Mouse (Mus musculus): ENCODE results near the gene Sucla2. TPM values are rescaled to one million over a fixed set of nuclear protein-coding genes. Genes with fewer than 3 reads are reported as not detected.
A peak's percentile ranks its signal among the peaks of the same experiment; 100 is the strongest.

Sucla2 gene
- 92.8 and 105 TPM in 2 replicates for polyA plus RNA-seq (2014; fragmentation: Nextera tagmentation; extraction: Ambion mirVana)

- Histone ChIP-seq H3K27me3 (replicated peaks; ENCODE audit: control insufficient read depth, insufficient read depth, low read length) (no peaks in the 10 kb centered on the region), H3K4me3 (ENCODE audit: low read depth, low read length) (peak within 1 kb of the TSS; percentile 63), H3K4me2 (peak within 1 kb of the TSS; percentile 65), H3K9me3 (ENCODE audit: control insufficient read depth, low read length) (no peaks in the 10 kb centered on the region), H3K27ac (ENCODE audit: low read depth, low read length) (peak within 1 kb of the TSS; percentile 52), H3K36me3 (ENCODE audit: control insufficient read depth, insufficient read depth, low read length) (no peaks in the 10 kb centered on the region), H3K4me1 (replicated peaks; ENCODE audit: control insufficient read depth, insufficient read depth, low read length) (no peaks in the 10 kb centered on the region), H3K9ac (ENCODE audit: low read depth, low read length) (peak within 1 kb of the TSS; percentile 64)
- ATAC-seq (replicated peaks; ENCODE audit: low FRiP score) (peak; percentile 100), DNase-seq (ENCODE audit: low spot score) (peak; percentile 95)
- under 1% methylated on average over 38 of the region's 41 CpGs for WGBS
These were observed at the start of gene Sucla2 for GRCm38 (mm10) chr14:73524766-73525448. Gene Sucla2 (plus strand): TSS chr14:73525319.

GRCm38 (mm10) chr14:73475506-73475905, 49.6 kb upstream of the Sucla2 start:
- no peak overlapping the region for H3K27ac ChIP-seq (ENCODE audit: low read depth, low read length)
- ATAC-seq (replicated peaks; ENCODE audit: low FRiP score) = no peak
- WGBS = 83% methylated on average over 7 of the region's 7 CpGs
- H3K4me1 ChIP-seq (replicated peaks; ENCODE audit: control insufficient read depth, insufficient read depth, low read length) = no peaks in the 10 kb centered on the region
- no peaks in the 10 kb centered on the region for H3K36me3 ChIP-seq (ENCODE audit: control insufficient read depth, insufficient read depth, low read length)
- no peak overlapping the region for H3K9ac ChIP-seq (ENCODE audit: low read depth, low read length)
- no peak overlapping the region for H3K4me3 ChIP-seq (ENCODE audit: low read depth, low read length)
- H3K27me3 ChIP-seq (replicated peaks; ENCODE audit: control insufficient read depth, insufficient read depth, low read length) = no peaks in the 10 kb centered on the region
- no peaks in the 10 kb centered on the region for H3K9me3 ChIP-seq (ENCODE audit: control insufficient read depth, low read length)
- no peak overlapping the region for H3K4me2 ChIP-seq
- DNase-seq (ENCODE audit: low spot score) = no peak

- Histone ChIP-seq H3K36me3 (ENCODE audit: control insufficient read depth, insufficient read depth, low read length) (no peaks in the 10 kb centered on the region), H3K4me3 (ENCODE audit: low read depth, low read length) (no peak overlapping the region), H3K9ac (ENCODE audit: low read depth, low read length) (no peak overlapping the region), H3K4me1 (replicated peaks; ENCODE audit: control insufficient read depth, insufficient read depth, low read length) (no peaks in the 10 kb centered on the region), H3K9me3 (ENCODE audit: control insufficient read depth, low read length) (no peaks in the 10 kb centered on the region), H3K4me2 (no peak overlapping the region), H3K27ac (ENCODE audit: low read depth, low read length) (no peak overlapping the region), H3K27me3 (replicated peaks; ENCODE audit: control insufficient read depth, insufficient read depth, low read length) (no peaks in the 10 kb centered on the region)
- DNase-seq (ENCODE audit: low spot score) = no peak
- ATAC-seq (replicated peaks; ENCODE audit: low FRiP score) = no peak
- 85% methylated on average over 8 of the region's 8 CpGs for WGBS
These were observed 48.7 kb upstream of the Sucla2 start for GRCm38 (mm10) chr14:73476361-73476934.

- WGBS = 93% methylated on average over 10 of the region's 10 CpGs
- ATAC-seq (replicated peaks; ENCODE audit: low FRiP score) = no peak
These were observed 48.0 kb upstream of the Sucla2 start for GRCm38 (mm10) chr14:73477077-73477476.

GRCm38 (mm10) chr14:73478321-73478720, 46.8 kb upstream of the Sucla2 start:
- WGBS = 57% methylated on average over 3 of the region's 3 CpGs
- Histone ChIP-seq H3K4me1 (replicated peaks; ENCODE audit: control insufficient read depth, insufficient read depth, low read length) (no peaks in the 10 kb centered on the region), H3K9me3 (ENCODE audit: control insufficient read depth, low read length) (no peaks in the 10 kb centered on the region), H3K27me3 (replicated peaks; ENCODE audit: control insufficient read depth, insufficient read depth, low read length) (no peaks in the 10 kb centered on the region), H3K4me2 (no peak overlapping the region), H3K4me3 (ENCODE audit: low read depth, low read length) (no peak overlapping the region), H3K9ac (ENCODE audit: low read depth, low read length) (no peak overlapping the region), H3K27ac (ENCODE audit: low read depth, low read length) (no peak overlapping the region), H3K36me3 (ENCODE audit: control insufficient read depth, insufficient read depth, low read length) (no peaks in the 10 kb centered on the region)
- no peak for DNase-seq (ENCODE audit: low spot score)
- ATAC-seq (replicated peaks; ENCODE audit: low FRiP score) = no peak

More at GRCm38 (mm10) chr14:73477077-73477476, 48.0 kb upstream of the Sucla2 start:
- Histone ChIP-seq H3K4me2 (no peak overlapping the region), H3K9me3 (ENCODE audit: control insufficient read depth, low read length) (no peaks in the 10 kb centered on the region), H3K9ac (ENCODE audit: low read depth, low read length) (no peak overlapping the region), H3K36me3 (ENCODE audit: control insufficient read depth, insufficient read depth, low read length) (no peaks in the 10 kb centered on the region), H3K27ac (ENCODE audit: low read depth, low read length) (no peak overlapping the region), H3K4me1 (replicated peaks; ENCODE audit: control insufficient read depth, insufficient read depth, low read length) (no peaks in the 10 kb centered on the region), H3K4me3 (ENCODE audit: low read depth, low read length) (no peak overlapping the region), H3K27me3 (replicated peaks; ENCODE audit: control insufficient read depth, insufficient read depth, low read length) (no peaks in the 10 kb centered on the region)
- no peak for DNase-seq (ENCODE audit: low spot score)

GRCm38 (mm10) chr14:73479771-73480170, 45.3 kb upstream of the Sucla2 start:
- no peak overlapping the region for H3K4me3 ChIP-seq (ENCODE audit: low read depth, low read length)
- no peaks in the 10 kb centered on the region for H3K9me3 ChIP-seq (ENCODE audit: control insufficient read depth, low read length)
- no peaks in the 10 kb centered on the region for H3K36me3 ChIP-seq (ENCODE audit: control insufficient read depth, insufficient read depth, low read length)
- no peak overlapping the region for H3K9ac ChIP-seq (ENCODE audit: low read depth, low read length)
- WGBS = 71% methylated on average over 1 of the region's 1 CpGs
- no peak for ATAC-seq (replicated peaks; ENCODE audit: low FRiP score)
- DNase-seq (ENCODE audit: low spot score) = no peak
- no peaks in the 10 kb centered on the region for H3K27me3 ChIP-seq (replicated peaks; ENCODE audit: control insufficient read depth, insufficient read depth, low read length)
- H3K27ac ChIP-seq (ENCODE audit: low read depth, low read length) = no peak overlapping the region
- H3K4me1 ChIP-seq (replicated peaks; ENCODE audit: control insufficient read depth, insufficient read depth, low read length) = no peaks in the 10 kb centered on the region
- H3K4me2 ChIP-seq = no peak overlapping the region

GRCm38 (mm10) chr14:73483516-73484229, 41.4 kb upstream of the Sucla2 start:
- no peaks in the 10 kb centered on the region for H3K27me3 ChIP-seq (replicated peaks; ENCODE audit: control insufficient read depth, insufficient read depth, low read length)
- H3K4me2 ChIP-seq = no peak overlapping the region
- no peaks in the 10 kb centered on the region for H3K4me1 ChIP-seq (replicated peaks; ENCODE audit: control insufficient read depth, insufficient read depth, low read length)
- H3K36me3 ChIP-seq (ENCODE audit: control insufficient read depth, insufficient read depth, low read length) = no peaks in the 10 kb centered on the region
- no peak overlapping the region for H3K4me3 ChIP-seq (ENCODE audit: low read depth, low read length)
- 73% methylated on average over 5 of the region's 5 CpGs for WGBS
- H3K9ac ChIP-seq (ENCODE audit: low read depth, low read length) = no peak overlapping the region
- no peak overlapping the region for H3K27ac ChIP-seq (ENCODE audit: low read depth, low read length)
- H3K9me3 ChIP-seq (ENCODE audit: control insufficient read depth, low read length) = no peaks in the 10 kb centered on the region
- ATAC-seq (replicated peaks; ENCODE audit: low FRiP score) = no peak
- no peak for DNase-seq (ENCODE audit: low spot score)

GRCm38 (mm10) chr14:73484366-73485110, 40.6 kb upstream of the Sucla2 start:
- H3K9me3 ChIP-seq (ENCODE audit: control insufficient read depth, low read length) = no peaks in the 10 kb centered on the region
- H3K4me3 ChIP-seq (ENCODE audit: low read depth, low read length) = no peak overlapping the region
- H3K36me3 ChIP-seq (ENCODE audit: control insufficient read depth, insufficient read depth, low read length) = no peaks in the 10 kb centered on the region
- H3K4me1 ChIP-seq (replicated peaks; ENCODE audit: control insufficient read depth, insufficient read depth, low read length) = no peaks in the 10 kb centered on the region
- no peak overlapping the region for H3K27ac ChIP-seq (ENCODE audit: low read depth, low read length)
- no peaks in the 10 kb centered on the region for H3K27me3 ChIP-seq (replicated peaks; ENCODE audit: control insufficient read depth, insufficient read depth, low read length)
- no peak overlapping the region for H3K9ac ChIP-seq (ENCODE audit: low read depth, low read length)
- no peak overlapping the region for H3K4me2 ChIP-seq
- DNase-seq (ENCODE audit: low spot score) (no peak), ATAC-seq (replicated peaks; ENCODE audit: low FRiP score) (no peak)
- 78% methylated on average over 3 of the region's 3 CpGs for WGBS
